26 mouse cellular contexts compared by ENCODE assay signal in genomic region chr7:95460889-95461288, GRCm38 (mm10).
"Had no signal": no experiment of that assay in that cellular context is flagged by ENCODE, and none has a peak within 500 bp of the region (broad histone marks: within the 10 kb centered on the region; RNA-seq: fewer than 3 reads in every experiment).

No protein-coding gene starts in this region.

- H3K4me1 ChIP-seq: embryonic facial prominence, embryonic 10.5 days; embryonic facial prominence, embryonic 12.5 days; embryonic facial prominence, embryonic 13.5 days; embryonic facial prominence, embryonic 15.5 days; forebrain, embryonic 10.5 days; forebrain, embryonic 12.5 days; forebrain, embryonic 13.5 days; forebrain, embryonic 15.5 days had no signal

- H3K4me2 ChIP-seq: embryonic facial prominence, embryonic 12.5 days; embryonic facial prominence, embryonic 13.5 days; embryonic facial prominence, embryonic 15.5 days; forebrain, embryonic 12.5 days; forebrain, embryonic 13.5 days; forebrain, embryonic 15.5 days had no signal

- H3K9me3 ChIP-seq: embryonic facial prominence, embryonic 10.5 days; embryonic facial prominence, embryonic 12.5 days; embryonic facial prominence, embryonic 13.5 days; embryonic facial prominence, embryonic 15.5 days; forebrain, embryonic 10.5 days; forebrain, embryonic 12.5 days; forebrain, embryonic 13.5 days; forebrain, embryonic 15.5 days had no signal

- H3K27ac ChIP-seq: embryonic facial prominence, embryonic 10.5 days; embryonic facial prominence, embryonic 12.5 days; embryonic facial prominence, embryonic 13.5 days; embryonic facial prominence, embryonic 15.5 days; forebrain, embryonic 10.5 days; forebrain, embryonic 12.5 days; forebrain, embryonic 13.5 days; forebrain, embryonic 15.5 days; gastrocnemius, adult 2 months; heart, adult 2 months had no signal

- DNase-seq: cerebellum, adult 9-11 months; cerebellum, postnatal 10 days; cerebellum, postnatal 14 days; cerebellum, postnatal 25 days; cerebellum, postnatal 36 days; embryo, embryonic 11 days; forebrain, postnatal 0 days; gastrocnemius, adult 2 months; gastrocnemius, postnatal 10 days; gastrocnemius, postnatal 14 days; gastrocnemius, postnatal 25 days; gastrocnemius, postnatal 36 days; heart, adult 11 months; heart, adult 18-20 months; heart, adult 2 months had no signal

- H3K36me3 ChIP-seq: embryonic facial prominence, embryonic 10.5 days; embryonic facial prominence, embryonic 12.5 days; embryonic facial prominence, embryonic 13.5 days; embryonic facial prominence, embryonic 15.5 days; forebrain, embryonic 10.5 days; forebrain, embryonic 12.5 days; forebrain, embryonic 15.5 days had no signal

- H3K9ac ChIP-seq: embryonic facial prominence, embryonic 12.5 days; embryonic facial prominence, embryonic 13.5 days; embryonic facial prominence, embryonic 15.5 days; forebrain, embryonic 12.5 days; forebrain, embryonic 13.5 days; forebrain, embryonic 15.5 days; forebrain, postnatal 0 days had no signal

- H3K27me3 ChIP-seq: embryonic facial prominence, embryonic 12.5 days; embryonic facial prominence, embryonic 13.5 days; embryonic facial prominence, embryonic 15.5 days; forebrain, embryonic 12.5 days; forebrain, embryonic 13.5 days; forebrain, embryonic 15.5 days had no signal

- ATAC-seq: forebrain, embryonic 13.5 days; forebrain, embryonic 14.5 days; forebrain, embryonic 15.5 days; forebrain, embryonic 16.5 days; forebrain, postnatal 0 days had no signal

- H3K4me3 ChIP-seq: embryonic facial prominence, embryonic 10.5 days; embryonic facial prominence, embryonic 12.5 days; embryonic facial prominence, embryonic 13.5 days; embryonic facial prominence, embryonic 15.5 days; erythroblast, embryonic 14.5 days; forebrain, embryonic 10.5 days; forebrain, embryonic 12.5 days; forebrain, embryonic 13.5 days; forebrain, embryonic 15.5 days; gastrocnemius, adult 2 months; heart, adult 2 months had no signal
